Mouse (Mus musculus) brain, adult 2 months (tissue): ENCODE results near the gene Ahnak.
"Not testable (repeated sequence)": the region's sequence is repeated elsewhere in the genome, so short reads cannot be mapped to it uniquely, and the experiment has no call there.

Experiments
- DNase-seq: peaks from one replicate; pipeline ENCODE4 v3.0.0; 2011; ENCODE audit warnings: low read depth, low spot score

Ahnak gene

GRCm38 (mm10) chr19:8994813-8995607 is 5.9 kb downstream of the Ahnak start:
- DNase-seq = no peak

- DNase-seq = peak; percentile 62
Measured at GRCm38 (mm10) chr19:8996601-8997000, 7.5 kb downstream of the Ahnak start.

- peak; percentile 93 for DNase-seq
Measured at GRCm38 (mm10) chr19:8997546-8997945, 8.5 kb downstream of the Ahnak start.

- no peak for DNase-seq
Measured at GRCm38 (mm10) chr19:8998546-8998945, 9.5 kb downstream of the Ahnak start.

GRCm38 (mm10) chr19:8999223-8999622 is 10.1 kb downstream of the Ahnak start:
- no peak for DNase-seq

GRCm38 (mm10) chr19:9006915-9007314 is 17.8 kb downstream of the Ahnak start:
- DNase-seq = not testable (repeated sequence)

- DNase-seq = no peak
Measured at GRCm38 (mm10) chr19:9019298-9019697, 30.2 kb downstream of the Ahnak start.

- DNase-seq = peak; percentile 37
Measured at GRCm38 (mm10) chr19:9023021-9023778, 34.1 kb downstream of the Ahnak start.

- no peak for DNase-seq
Measured at GRCm38 (mm10) chr19:9025562-9026257, 36.6 kb downstream of the Ahnak start.

- DNase-seq = peak; percentile 56
Measured at GRCm38 (mm10) chr19:9026634-9027033, 37.5 kb downstream of the Ahnak start.

- DNase-seq = peak; percentile 45
Measured at GRCm38 (mm10) chr19:9027795-9028194, 38.7 kb downstream of the Ahnak start.

GRCm38 (mm10) chr19:9028375-9028774 is 39.3 kb downstream of the Ahnak start:
- DNase-seq = no peak

GRCm38 (mm10) chr19:9029640-9030262 is 40.7 kb downstream of the Ahnak start:
- peak; percentile 31 for DNase-seq

- no peak for DNase-seq
Measured at GRCm38 (mm10) chr19:9032502-9033129, 43.5 kb downstream of the Ahnak start.

GRCm38 (mm10) chr19:9033412-9034340 is 44.6 kb downstream of the Ahnak start:
- DNase-seq = peak; percentile 35

- DNase-seq = no peak
Measured at GRCm38 (mm10) chr19:9034480-9034879, 45.4 kb downstream of the Ahnak start.

- DNase-seq = no peak
Measured at GRCm38 (mm10) chr19:9035101-9035500, 46.0 kb downstream of the Ahnak start.

GRCm38 (mm10) chr19:9038136-9038535 is 49.1 kb downstream of the Ahnak start:
- DNase-seq = no peak

GRCm38 (mm10) chr19:9039266-9039665 is 50.2 kb downstream of the Ahnak start:
- no peak for DNase-seq

GRCm38 (mm10) chr19:9039928-9040327 is 50.8 kb downstream of the Ahnak start:
- peak; percentile 44 for DNase-seq
